Mouse (Mus musculus) myocyte (in vitro differentiated cells): ENCODE measurements around the gene Crybg1. TPM values are rescaled to one million over a fixed set of nuclear protein-coding genes. Genes with fewer than 3 reads are reported as not detected.

Source experiments
- H3K27me3 ChIP-seq: one replicate; pipeline ENCODE4 v1.6.1; 2011; ENCODE audit not compliant: control insufficient read depth, insufficient read depth, insufficient read length
- H3K36me3 ChIP-seq: one replicate; pipeline ENCODE4 v1.6.1; 2011; ENCODE audit not compliant: control insufficient read depth, insufficient read depth
- H3K4me2 ChIP-seq: one replicate; pipeline ENCODE4 v1.6.1; 2011; ENCODE audit warnings: low read depth, control low read depth
- H3K4me3 ChIP-seq: one replicate; pipeline ENCODE4 v1.5.1; 2011; ENCODE audit warnings: mild to moderate bottlenecking, control low read depth, moderate library complexity
- H3K79me2 ChIP-seq: one replicate; pipeline ENCODE4 v1.6.1; 2011; ENCODE audit not compliant: control insufficient read depth, insufficient read depth
- H3ac ChIP-seq: one replicate; pipeline ENCODE4 v1.6.1; 2011; ENCODE audit not compliant: control insufficient read depth, insufficient read length
- CEBPB ChIP-seq: IDR thresholded peaks from 2 replicates; pipeline ENCODE4 v1.6.1; 2011; ENCODE audit warnings: mild to moderate bottlenecking, moderate library complexity; ENCODE audit not compliant: poor library complexity, insufficient read depth, severe bottlenecking
- MAX ChIP-seq: IDR thresholded peaks from one replicate; pipeline ENCODE4 v1.6.1; 2011; ENCODE audit warnings: low read depth, mild to moderate bottlenecking, control low read depth
- MYOD1 ChIP-seq, 3 experiments: IDR thresholded peaks; one replicate each; pipeline ENCODE4 v1.6.1; 2011; ENCODE audit warnings: control low read depth in 2 of 3, low read depth in 2 of 3, mild to moderate bottlenecking in 2 of 3, moderate library complexity in 1 of 3; ENCODE audit not compliant: insufficient read length in 2 of 3, control insufficient read depth in 1 of 3
- POLR2A ChIP-seq: IDR thresholded peaks from one replicate; pipeline ENCODE4 v1.6.1; 2011; ENCODE audit warnings: low read depth, mild to moderate bottlenecking, control low read depth, moderate library complexity; ENCODE audit not compliant: insufficient read length
- SRF ChIP-seq: IDR thresholded peaks from one replicate; pipeline ENCODE4 v1.6.1; 2011; ENCODE audit warnings: low read depth; ENCODE audit not compliant: control insufficient read depth, insufficient read length
- TCF12 ChIP-seq: IDR thresholded peaks from one replicate; pipeline ENCODE4 v1.6.1; 2011; ENCODE audit warnings: mild to moderate bottlenecking, control low read depth; ENCODE audit not compliant: poor library complexity, insufficient read depth, severe bottlenecking
- polyA plus RNA-seq: library from polyadenylated mRNA; unstranded; fragments of >200 nt; fragmentation: generic; extraction: Trizol; gene quantifications from one replicate; pipeline ENCODE4 v1.2.1, GENCODE M21; 2012; ENCODE audit warnings: missing spikeins

Gene Crybg1
- polyA plus RNA-seq, 1 experiment: 3.7 TPM

DNA sequence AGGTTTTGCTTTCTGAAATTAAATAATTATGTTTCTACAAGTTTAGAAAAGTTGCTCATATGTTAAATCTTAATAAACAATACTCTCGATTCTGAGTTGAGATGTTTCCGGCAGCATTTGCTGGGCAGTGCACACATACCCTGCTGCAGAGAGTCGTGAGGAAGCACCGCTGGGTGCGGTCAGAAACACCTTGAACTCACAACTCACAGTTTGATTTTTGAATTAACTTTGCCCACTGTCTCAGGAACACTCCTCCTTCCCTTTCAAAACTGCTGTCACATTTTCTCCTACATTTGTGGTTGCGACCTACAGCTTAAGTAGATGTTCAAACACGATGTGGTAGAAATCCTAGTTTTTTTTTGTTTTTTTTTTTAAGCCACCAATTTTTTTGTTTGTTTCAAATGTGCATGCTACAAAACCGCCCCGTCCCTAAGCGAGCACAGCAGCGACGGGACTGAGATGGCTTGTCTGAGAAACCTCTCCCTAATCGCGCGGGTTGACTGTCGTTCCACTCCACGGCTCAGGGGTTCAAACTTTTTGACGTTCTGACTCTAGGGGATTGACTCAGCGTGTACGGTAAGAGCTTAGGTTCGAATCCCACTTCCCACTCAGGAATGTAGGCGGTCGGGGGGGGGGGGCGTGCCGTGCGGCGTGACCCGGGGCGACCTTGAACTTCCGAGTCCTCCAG, 247.6 kb downstream of the Crybg1 start:
- TF ChIP-seq MYOD1 (IDR thresholded peaks at IDR 0.05; ENCODE audit: control insufficient read depth in 1 of 3, insufficient read length in 2 of 3, low read depth in 2 of 3) (no peak), TCF12 (no peak), SRF (no peak), CEBPB (no peak), MAX (no peak), POLR2A (no peak)
- Histone ChIP-seq H3K4me3 (peak overlapping the region; percentile 88), H3K79me2 (peaks cover 5% of the 10 kb centered on the region), H3ac (peak overlapping the region; percentile 61), H3K4me2 (peak overlapping the region; percentile 82), H3K27me3 (no peaks in the 10 kb centered on the region), H3K36me3 (peaks cover under 1% of the 10 kb centered on the region)

Other genes with a start within 250 kb of the Crybg1 start
- 9.0 TPM for gene Qrsl1, start 247.1 kb downstream of the Crybg1 start, polyA plus RNA-seq
- gene Rtn4ip1, start 247.0 kb downstream of the Crybg1 start, polyA plus RNA-seq: 9.1 TPM
- 12.7 TPM for gene Atg5, start 119.5 kb upstream of the Crybg1 start, polyA plus RNA-seq